21 mouse cellular contexts compared by ENCODE assay signal in the genomic region with DNA sequence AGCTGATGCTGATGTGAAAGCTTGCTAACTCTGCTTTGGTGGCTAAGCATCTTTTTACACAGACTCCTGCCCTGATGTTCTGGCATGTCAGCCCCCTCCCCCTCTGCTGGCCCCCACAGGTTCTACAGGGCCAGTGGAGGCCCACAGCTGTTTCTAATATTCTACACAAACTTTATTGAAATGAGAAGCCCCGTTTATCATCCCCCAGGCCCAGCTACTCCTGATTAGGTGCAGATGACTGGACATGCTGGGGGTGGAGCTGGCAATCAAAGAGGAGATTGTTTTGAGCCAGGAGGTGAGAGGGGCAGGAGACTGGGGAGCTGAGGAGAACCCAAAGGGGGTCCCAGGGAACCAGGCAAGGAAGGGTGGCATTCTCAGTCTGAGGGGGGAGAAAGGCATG. TPM values are rescaled to one million over a fixed set of nuclear protein-coding genes. Genes with fewer than 3 reads are reported as not detected.
DNase-seq lines count a peak whose midpoint lies in the region; ATAC-seq lines count a peak whose summit lies in the region.
"Had no signal": no experiment of that assay in that cellular context is flagged by ENCODE, and none has a peak within 500 bp of the region (broad histone marks: within the 10 kb centered on the region; RNA-seq: fewer than 3 reads in every experiment).

No protein-coding gene starts in this region.

- H3K9me3 ChIP-seq in hindbrain, embryonic 10.5 days: no peaks in the 10 kb centered on the region
- no peaks in the 10 kb centered on the region for H3K9me3 ChIP-seq in hindbrain, embryonic 14.5 days (ENCODE audit: control insufficient read depth, low read length)
- no peaks in the 10 kb centered on the region for H3K9me3 ChIP-seq in embryonic facial prominence, embryonic 14.5 days (ENCODE audit: control insufficient read depth, low read length)
- H3K9me3 ChIP-seq: G1E; hindbrain, embryonic 15.5 days had no signal

- DNase-seq in hindbrain, embryonic 10.5 days (ENCODE audit: low spot score): peak; percentile 59
- DNase-seq in hindbrain, embryonic 14.5 days (ENCODE audit: low spot score): no peak
- DNase-seq in embryo, embryonic 10 days (ENCODE audit: low spot score): peak; percentile 67
- peak; percentile 76 for DNase-seq in embryonic facial prominence, embryonic 14.5 days (ENCODE audit: low spot score)
- DNase-seq in neural tube, embryonic 10.5 days (ENCODE audit: extremely low spot score, low spot score): peak; percentile 59
- no peak for DNase-seq in adrenal gland, adult (ENCODE audit: inconsistent age in 2 of 2, low spot score in 1 of 2)
- no peak for DNase-seq in cerebellum, postnatal 25 days
- no peak for DNase-seq in gastrocnemius, postnatal 4 days (ENCODE audit: low spot score in 2 of 2)
- DNase-seq: cerebellum, adult 9-10 months; layer of hippocampus, adult 9-11 months; lung, adult 18-20 months; right cerebral cortex, adult 18-20 months; thymus, adult 18-20 months had no signal

- WGBS in hindbrain, embryonic 10.5 days: 19% methylated on average over 1 of the region's 1 CpGs
- 29% methylated on average over 1 of the region's 1 CpGs for WGBS in hindbrain, embryonic 14.5 days
- 9% methylated on average over 1 of the region's 1 CpGs for WGBS in embryonic facial prominence, embryonic 14.5 days

- peaks cover 12% of the 10 kb centered on the region for H3K27me3 ChIP-seq in hindbrain, embryonic 10.5 days (ENCODE audit: insufficient read depth, poor library complexity, severe bottlenecking)
- H3K27me3 ChIP-seq in hindbrain, embryonic 14.5 days (ENCODE audit: control insufficient read depth, insufficient read depth, low read length): no peaks in the 10 kb centered on the region
- no peaks in the 10 kb centered on the region for H3K27me3 ChIP-seq in embryonic facial prominence, embryonic 14.5 days (replicated peaks; ENCODE audit: control insufficient read depth, insufficient read depth, low read length)

- H3K27ac ChIP-seq in hindbrain, embryonic 10.5 days: no peak overlapping the region
- H3K27ac ChIP-seq in hindbrain, embryonic 14.5 days: no peak overlapping the region
- peak overlapping the region; percentile 75 for H3K27ac ChIP-seq in embryonic facial prominence, embryonic 14.5 days (replicated peaks; ENCODE audit: low read depth, low read length)
- H3K27ac ChIP-seq: hindbrain, embryonic 15.5 days; kidney, postnatal 0 days had no signal

- no peak overlapping the region for H3K4me2 ChIP-seq in hindbrain, embryonic 14.5 days (replicated peaks)
- H3K4me2 ChIP-seq in embryonic facial prominence, embryonic 14.5 days (ENCODE audit: low read depth, low read length): no peak overlapping the region
- H3K4me2 ChIP-seq: hindbrain, embryonic 15.5 days had no signal

- peaks cover 6% of the 10 kb centered on the region for H3K4me1 ChIP-seq in hindbrain, embryonic 10.5 days (replicated peaks)
- H3K4me1 ChIP-seq in hindbrain, embryonic 14.5 days (replicated peaks; ENCODE audit: control insufficient read depth, insufficient read depth, low read length): peaks cover 5% of the 10 kb centered on the region; the same call in 1 of the 2 replicates
- H3K4me1 ChIP-seq in embryonic facial prominence, embryonic 14.5 days (ENCODE audit: control insufficient read depth, insufficient read depth, low read length): peaks cover 15% of the 10 kb centered on the region
- H3K4me1 ChIP-seq: hindbrain, embryonic 15.5 days had no signal

- H3K36me3 ChIP-seq in hindbrain, embryonic 10.5 days: no peaks in the 10 kb centered on the region
- H3K36me3 ChIP-seq in hindbrain, embryonic 14.5 days (replicated peaks; ENCODE audit: control insufficient read depth, insufficient read depth): no peaks in the 10 kb centered on the region
- no peaks in the 10 kb centered on the region for H3K36me3 ChIP-seq in embryonic facial prominence, embryonic 14.5 days (ENCODE audit: control insufficient read depth, insufficient read depth, low read length)
- H3K36me3 ChIP-seq: G1E; hindbrain, embryonic 15.5 days had no signal

- H3K9ac ChIP-seq in hindbrain, embryonic 14.5 days: no peak overlapping the region
- H3K9ac ChIP-seq in embryonic facial prominence, embryonic 14.5 days (ENCODE audit: low read depth, low read length): 0 out of 2 replicates have a peak overlapping the region, but pooled peaks have one; percentile 8
- H3K9ac ChIP-seq: hindbrain, embryonic 15.5 days had no signal

- H3K4me3 ChIP-seq in hindbrain, embryonic 10.5 days: no peak overlapping the region
- no peak overlapping the region for H3K4me3 ChIP-seq in hindbrain, embryonic 14.5 days (replicated peaks; ENCODE audit: low read length)
- no peak overlapping the region for H3K4me3 ChIP-seq in embryonic facial prominence, embryonic 14.5 days (ENCODE audit: low read depth, low read length)
- H3K4me3 ChIP-seq: hindbrain, embryonic 15.5 days had no signal

- ATAC-seq in hindbrain, embryonic 14.5 days (ENCODE audit: low FRiP score): no peak
- peak; percentile 63; the same call in 1 of the 2 replicates for ATAC-seq in embryonic facial prominence, embryonic 14.5 days (ENCODE audit: low read depth)
- ATAC-seq: activated CD4-positive, CD25-positive, alpha-beta regulatory T cell, adult 4 months had no signal

RNA-seq across cellular contexts. Expression of a gene that starts 11.7 kb away (rescaled TPM):
- not detected in 2 replicates for polyA plus RNA-seq in hindbrain, embryonic 10.5 days (2016; fragmentation: Nextera tagmentation; extraction: Ambion mirVana)
- polyA plus RNA-seq in hindbrain, embryonic 14.5 days (2014; fragmentation: Nextera tagmentation; extraction: Ambion mirVana): not detected in 2 replicates
- not detected in 2 replicates for polyA plus RNA-seq in embryonic facial prominence, embryonic 14.5 days (2014; fragmentation: Nextera tagmentation; extraction: Ambion mirVana)
- total RNA-seq in gastrocnemius, postnatal 4 days (2021): not detected
- total RNA-seq: G1E; heart, adult 8-10 months; left cerebral cortex, postnatal 25 days; megakaryocyte-erythroid progenitor cell, adult 5-6 weeks had no signal
- polyA plus RNA-seq: activated CD4-positive, CD25-positive, alpha-beta regulatory T cell, adult 4 months; G1E; hindbrain, embryonic 15.5 days; kidney, postnatal 0 days; spleen, adult 2 months had no signal

RNA-seq across cellular contexts. Expression of a gene that starts 28.5 kb away (rescaled TPM):
- polyA plus RNA-seq in hindbrain, embryonic 10.5 days (2016; fragmentation: Nextera tagmentation; extraction: Ambion mirVana): 7.3 and 8.1 TPM in 2 replicates
- polyA plus RNA-seq in hindbrain, embryonic 14.5 days (2014; fragmentation: Nextera tagmentation; extraction: Ambion mirVana): 29.3 and 31.8 TPM in 2 replicates
- polyA plus RNA-seq in embryonic facial prominence, embryonic 14.5 days (2014; fragmentation: Nextera tagmentation; extraction: Ambion mirVana): 3.7 and 4.9 TPM in 2 replicates
- under 1 TPM; 0.10 to 0.15 TPM for total RNA-seq in gastrocnemius, postnatal 4 days (2021)
- total RNA-seq: megakaryocyte-erythroid progenitor cell, adult 5-6 weeks had no signal

RNA-seq across cellular contexts. Expression of a gene that starts 28.6 kb away (rescaled TPM):
- 15.8 and 17.8 TPM in 2 replicates for polyA plus RNA-seq in hindbrain, embryonic 10.5 days (2016; fragmentation: Nextera tagmentation; extraction: Ambion mirVana)
- polyA plus RNA-seq in hindbrain, embryonic 14.5 days (2014; fragmentation: Nextera tagmentation; extraction: Ambion mirVana): 15.6 and 19.1 TPM in 2 replicates
- polyA plus RNA-seq in embryonic facial prominence, embryonic 14.5 days (2014; fragmentation: Nextera tagmentation; extraction: Ambion mirVana): 18.0 and 20.2 TPM in 2 replicates
- total RNA-seq in gastrocnemius, postnatal 4 days (2021): 10 to 100 TPM in 1 of 2 experiments, 1 to 10 TPM in 1; 9.0 to 11.8 TPM

RNA-seq across cellular contexts. Expression of a gene that starts 40.3 kb away (rescaled TPM):
- 1.5 and 1.7 TPM in 2 replicates for polyA plus RNA-seq in hindbrain, embryonic 10.5 days (2016; fragmentation: Nextera tagmentation; extraction: Ambion mirVana)
- polyA plus RNA-seq in hindbrain, embryonic 14.5 days (2014; fragmentation: Nextera tagmentation; extraction: Ambion mirVana): 0.47 TPM in 2 replicates
- 0.24 and 0.61 TPM in 2 replicates for polyA plus RNA-seq in embryonic facial prominence, embryonic 14.5 days (2014; fragmentation: Nextera tagmentation; extraction: Ambion mirVana)
- total RNA-seq in gastrocnemius, postnatal 4 days (2021): under 1 TPM; 0.21 to 0.42 TPM
- total RNA-seq: heart, adult 8-10 months had no signal

RNA-seq across cellular contexts. Expression of a gene that starts 40.4 kb away (rescaled TPM):
- 24.2 and 26.8 TPM in 2 replicates for polyA plus RNA-seq in hindbrain, embryonic 10.5 days (2016; fragmentation: Nextera tagmentation; extraction: Ambion mirVana)
- polyA plus RNA-seq in hindbrain, embryonic 14.5 days (2014; fragmentation: Nextera tagmentation; extraction: Ambion mirVana): 14.4 and 18.2 TPM in 2 replicates
- polyA plus RNA-seq in embryonic facial prominence, embryonic 14.5 days (2014; fragmentation: Nextera tagmentation; extraction: Ambion mirVana): 17.4 and 18.4 TPM in 2 replicates
- 1 to 10 TPM; 3.0 to 4.1 TPM for total RNA-seq in gastrocnemius, postnatal 4 days (2021)

Comparison
In these comparisons a context has a peak if more than half of its experiments do, and no peak if none do; other contexts are left out.
1. DNase-seq: peak in hindbrain, embryonic 10.5 days (single experiment), embryo, embryonic 10 days (single experiment), embryonic facial prominence, embryonic 14.5 days (single experiment) and neural tube, embryonic 10.5 days (single experiment); none in hindbrain, embryonic 14.5 days (single experiment), adrenal gland, adult (0 of 2), cerebellum, postnatal 25 days (0 of 2) and gastrocnemius, postnatal 4 days (0 of 2).